Mouse (Mus musculus): ENCODE measurements around the gene Llcfc1.

- TF ChIP-seq POLR2A (IDR thresholded peaks at IDR 0.05; ENCODE audit: insufficient read depth, low read depth, low read length) (no peak), CTCF (IDR thresholded peaks at IDR 0.05) (no peak), EP300 (IDR thresholded peaks at IDR 0.05; ENCODE audit: insufficient read depth, low read depth, low read length) (no peak)
These were observed 31.1 kb upstream of the Llcfc1 start for GRCm38 (mm10) chr6:41653173-41653572.
